Mouse (Mus musculus) layer of hippocampus, adult 11-12 months (tissue): ENCODE results near the gene Ulk1.

Experiments used
- DNase-seq: peaks from one replicate; pipeline ENCODE4 v3.0.0; 2022; ENCODE audit warnings: low spot score

Gene Ulk1

GRCm38 (mm10) chr5:110769272-110769671, 40.6 kb downstream of the Ulk1 start:
- DNase-seq: no peak

GRCm38 (mm10) chr5:110763890-110764289, 46.0 kb downstream of the Ulk1 start:
- no peak for DNase-seq

- no peak for DNase-seq
Measured at GRCm38 (mm10) chr5:110745021-110745420, 64.9 kb downstream of the Ulk1 start.

- no peak for DNase-seq
Measured at GRCm38 (mm10) chr5:110739496-110740275, 70.2 kb downstream of the Ulk1 start.

- DNase-seq: no peak
Measured at GRCm38 (mm10) chr5:110735606-110736005, 74.3 kb downstream of the Ulk1 start.
